Mouse (Mus musculus) stomach, postnatal 0 days (tissue): ENCODE measurements at regions not wholly inside any gene's neighbourhood (a gene's known extent, or its start where the extent isn't known, plus 50 kb on each side); places are given as distances from the start of the nearest gene placed in this dataset.

ENCODE experiments used
- ATAC-seq: fragments of 200-750 bp; cut with Nextera tagmentation; 2 replicates; pipeline ENCODE4 v1.8.0; 2017; ENCODE audit not compliant: low FRiP score, low TSS enrichment
- DNase-seq: peaks from one replicate; pipeline ENCODE4 v3.0.0-alpha.2; 2016; ENCODE audit warnings: low spot score
- H3K27ac ChIP-seq: fragments of 300-500 bp; sonication (generic); replicated peaks from 2 replicates; pipeline ENCODE4 v1.5.1; 2014; ENCODE audit warnings: mild to moderate bottlenecking, control low read depth
- H3K27me3 ChIP-seq: fragments of 300-500 bp; sonication (generic); 2 replicates; pipeline ENCODE4 v1.6.1; 2014; ENCODE audit warnings: low read length; ENCODE audit not compliant: control insufficient read depth, insufficient read depth
- H3K36me3 ChIP-seq: fragments of 300-500 bp; sonication (generic); 2 replicates; pipeline ENCODE4 v1.6.1; 2014; ENCODE audit warnings: low read length, mixed read lengths; ENCODE audit not compliant: control insufficient read depth, insufficient read depth
- H3K4me1 ChIP-seq: fragments of 300-500 bp; sonication (generic); replicated peaks from 2 replicates; pipeline ENCODE4 v1.6.1; 2014; ENCODE audit warnings: antibody characterized with exemption; ENCODE audit not compliant: control insufficient read depth, insufficient read depth
- H3K4me2 ChIP-seq: fragments of 300-500 bp; sonication (generic); replicated peaks from 2 replicates; pipeline ENCODE4 v1.6.1; 2014; ENCODE audit warnings: low read depth, mild to moderate bottlenecking, control low read depth, moderate library complexity
- H3K4me3 ChIP-seq: fragments of 300-500 bp; sonication (generic); 2 replicates; pipeline ENCODE4 v1.5.1; 2014; ENCODE audit warnings: low read depth, low read length, control low read depth
- H3K9ac ChIP-seq: fragments of 300-500 bp; sonication (generic); 2 replicates; pipeline ENCODE4 v1.6.1; 2014; ENCODE audit warnings: mild to moderate bottlenecking, low read length, control low read depth, mixed read lengths
- H3K9me3 ChIP-seq: fragments of 300-500 bp; sonication (generic); 2 replicates; pipeline ENCODE4 v1.6.1; 2016; ENCODE audit warnings: low read length; ENCODE audit not compliant: control insufficient read depth
- CTCF ChIP-seq: IDR thresholded peaks from 2 replicates; pipeline ENCODE4 v1.5.1; 2016; ENCODE audit warnings: antibody characterized with exemption, low read depth, mild to moderate bottlenecking, moderate library complexity
- EP300 ChIP-seq: optimal IDR thresholded peaks from 2 replicates; pipeline ENCODE3; 2016; ENCODE audit warnings: antibody characterized with exemption
- WGBS: fragments of 180-500 bp; shearing (Covaris S2); extraction: QIAGEN DNeasy Blood & Tissue Kit; methylation state at CpG from one replicate; pipeline ENCODE4 v1.1.7; 2014; 5-methylcytosine and 5-hydroxymethylcytosine counted together

DNA sequence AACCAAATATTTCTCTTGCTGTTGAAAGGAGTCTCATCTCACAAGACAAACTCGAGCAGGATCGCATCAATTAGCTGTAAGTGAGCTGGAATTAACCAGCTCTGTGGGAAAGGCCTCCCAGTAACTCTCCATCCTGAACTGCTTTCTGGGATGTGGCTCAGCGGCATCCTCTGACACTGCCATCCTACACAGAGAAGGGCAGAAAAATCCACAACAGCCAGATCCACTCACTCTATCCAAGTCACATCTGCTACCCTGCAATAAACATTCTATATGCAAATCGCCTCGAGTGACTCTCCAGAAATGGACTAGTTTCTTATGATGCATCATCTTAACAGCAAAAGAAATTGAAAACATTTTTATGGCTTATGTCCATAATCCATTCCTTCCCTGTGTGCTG, 83.6 kb downstream of the Chst2 start:
- WGBS, result 52% methylated on average over 5 of the region's 5 CpGs
- no peak for ATAC-seq

GRCm38 (mm10) chr9:95322031-95322430, 84.5 kb downstream of the Chst2 start:
- Histone ChIP-seq H3K36me3 (no peaks in the 10 kb centered on the region), H3K4me1 (no peaks in the 10 kb centered on the region), H3K9me3 (no peaks in the 10 kb centered on the region), H3K9ac (no peak overlapping the region), H3K4me2 (no peak overlapping the region), H3K4me3 (no peak overlapping the region), H3K27me3 (no peaks in the 10 kb centered on the region), H3K27ac (no peak overlapping the region)
- no peak for DNase-seq
- WGBS, result 83% methylated on average over 2 of the region's 2 CpGs
- TF ChIP-seq EP300, result no peak
- no peak for TF ChIP-seq CTCF
- no peak for ATAC-seq

More for the DNA sequence above, 83.6 kb downstream of the Chst2 start:
- no peak overlapping the region for H3K27ac ChIP-seq
- H3K4me3 ChIP-seq, result no peak overlapping the region
- no peak for DNase-seq
- H3K9me3 ChIP-seq, result no peaks in the 10 kb centered on the region
- no peaks in the 10 kb centered on the region for H3K36me3 ChIP-seq
- no peaks in the 10 kb centered on the region for H3K4me1 ChIP-seq
- no peak overlapping the region for H3K9ac ChIP-seq
- no peak overlapping the region for H3K4me2 ChIP-seq
- TF ChIP-seq CTCF, result no peak
- TF ChIP-seq EP300, result no peak
- H3K27me3 ChIP-seq, result no peaks in the 10 kb centered on the region

DNA sequence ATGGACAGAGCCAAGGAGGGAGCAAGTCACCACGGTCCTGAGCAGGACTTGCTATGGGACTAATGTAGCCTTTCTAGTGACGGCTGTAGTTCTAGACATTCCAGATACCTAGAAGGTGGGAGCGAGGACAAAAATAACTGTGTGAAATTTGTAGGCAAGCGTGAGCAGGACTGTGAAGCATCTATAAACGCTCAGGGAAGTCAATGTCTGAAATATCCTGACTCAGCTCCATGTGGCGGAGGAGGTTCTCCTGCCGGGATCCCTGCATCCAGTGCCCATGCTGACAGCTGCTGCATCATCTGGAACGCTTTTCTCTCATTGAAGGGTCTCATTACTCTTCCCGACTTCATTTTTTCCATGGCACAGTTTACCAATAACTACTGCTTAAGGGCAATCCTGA, 87.6 kb downstream of the Chst2 start:
- 88% methylated on average over 9 of the region's 9 CpGs for WGBS
- H3K27ac ChIP-seq, result no peak overlapping the region
- no peaks in the 10 kb centered on the region for H3K27me3 ChIP-seq
- DNase-seq (no peak), ATAC-seq (no peak)
- no peak overlapping the region for H3K4me2 ChIP-seq
- H3K9me3 ChIP-seq, result no peaks in the 10 kb centered on the region
- TF ChIP-seq EP300, result no peak
- TF ChIP-seq CTCF, result no peak
- no peak overlapping the region for H3K4me3 ChIP-seq
- no peaks in the 10 kb centered on the region for H3K4me1 ChIP-seq
- H3K36me3 ChIP-seq, result no peaks in the 10 kb centered on the region
- no peak overlapping the region for H3K9ac ChIP-seq

GRCm38 (mm10) chr9:95316726-95317125, 89.8 kb downstream of the Chst2 start:
- H3K4me2 ChIP-seq, result no peak overlapping the region
- DNase-seq (no peak), ATAC-seq (no peak)
- H3K27ac ChIP-seq, result no peak overlapping the region
- WGBS, result 77% methylated on average over 8 of the region's 8 CpGs
- no peak overlapping the region for H3K4me3 ChIP-seq
- no peaks in the 10 kb centered on the region for H3K9me3 ChIP-seq
- no peaks in the 10 kb centered on the region for H3K4me1 ChIP-seq
- H3K9ac ChIP-seq, result no peak overlapping the region
- H3K27me3 ChIP-seq, result no peaks in the 10 kb centered on the region
- no peaks in the 10 kb centered on the region for H3K36me3 ChIP-seq
- TF ChIP-seq CTCF, result no peak
- no peak for TF ChIP-seq EP300

DNA sequence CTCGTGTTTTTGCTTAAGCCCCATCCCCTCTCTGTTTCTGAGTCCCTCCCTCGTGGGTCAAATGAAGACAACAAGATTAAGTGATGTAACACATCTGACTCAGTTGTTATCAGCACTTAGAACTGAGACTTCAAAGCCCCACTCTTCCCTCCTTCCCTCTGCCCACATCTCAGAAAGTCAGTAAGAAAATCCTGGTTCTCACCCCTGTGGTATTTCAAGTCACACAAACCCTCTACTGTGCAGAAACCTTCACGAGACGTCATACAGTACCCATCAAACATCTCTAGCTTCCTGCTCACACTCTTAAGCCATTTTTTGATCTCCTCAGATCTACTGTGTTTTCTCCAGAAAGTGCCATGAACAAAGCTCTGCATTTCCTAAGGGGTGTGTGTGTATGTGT, 91.4 kb downstream of the Chst2 start:
- Histone ChIP-seq H3K4me2 (no peak overlapping the region), H3K9me3 (no peaks in the 10 kb centered on the region), H3K27me3 (no peaks in the 10 kb centered on the region), H3K9ac (no peak overlapping the region), H3K36me3 (no peaks in the 10 kb centered on the region), H3K27ac (no peak overlapping the region), H3K4me3 (no peak overlapping the region), H3K4me1 (no peaks in the 10 kb centered on the region)
- TF ChIP-seq EP300, result no peak
- no peak for TF ChIP-seq CTCF
- DNase-seq (no peak), ATAC-seq (no peak)
- 47% methylated on average over 4 of the region's 4 CpGs for WGBS

GRCm38 (mm10) chr9:95311671-95312070, 94.9 kb downstream of the Chst2 start:
- Histone ChIP-seq H3K36me3 (no peaks in the 10 kb centered on the region), H3K4me1 (no peaks in the 10 kb centered on the region), H3K27me3 (no peaks in the 10 kb centered on the region), H3K4me3 (no peak overlapping the region), H3K27ac (no peak overlapping the region), H3K4me2 (no peak overlapping the region), H3K9me3 (no peaks in the 10 kb centered on the region), H3K9ac (no peak overlapping the region)
- no peak for TF ChIP-seq EP300
- no peak for TF ChIP-seq CTCF
- ATAC-seq (no peak), DNase-seq (no peak)
- 79% methylated on average over 3 of the region's 3 CpGs for WGBS

DNA sequence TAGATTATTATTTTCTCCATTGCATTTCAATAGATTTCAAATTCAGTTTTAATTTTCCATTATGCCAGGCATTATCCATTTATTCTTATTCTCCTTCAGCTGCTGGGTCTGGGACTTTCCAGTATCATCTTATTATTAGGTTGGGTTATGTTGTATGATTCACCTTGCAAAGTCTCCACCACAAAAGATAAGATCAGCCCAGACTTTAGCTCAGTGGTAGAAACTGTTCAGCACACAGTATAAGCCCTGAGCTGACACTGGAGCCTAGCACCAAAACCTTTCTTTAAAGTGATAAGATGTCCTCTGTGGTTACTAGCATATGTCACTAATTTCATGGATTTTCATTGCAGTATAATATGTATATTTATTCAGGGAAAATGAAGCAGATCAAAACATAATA, 117.5 kb downstream of the Chst2 start:
- H3K27ac ChIP-seq, result no peak overlapping the region
- no peak overlapping the region for H3K4me3 ChIP-seq
- no peaks in the 10 kb centered on the region for H3K9me3 ChIP-seq
- H3K36me3 ChIP-seq, result no peaks in the 10 kb centered on the region
- DNase-seq, result no peak
- no peaks in the 10 kb centered on the region for H3K4me1 ChIP-seq
- no peak for ATAC-seq
- TF ChIP-seq CTCF, result no peak
- no peak for TF ChIP-seq EP300
- no peaks in the 10 kb centered on the region for H3K27me3 ChIP-seq
- H3K4me2 ChIP-seq, result no peak overlapping the region
- H3K9ac ChIP-seq, result no peak overlapping the region
